Mouse (Mus musculus) kidney, adult 2 months (tissue): ENCODE measurements around the gene Cmtm6. TPM values are rescaled to one million over a fixed set of nuclear protein-coding genes. Genes with fewer than 3 reads are reported as not detected.
"Not testable (repeated sequence)": the region's sequence is repeated elsewhere in the genome, so short reads cannot be mapped to it uniquely, and the experiment has no call there.

Experiments
- DNase-seq: peaks from one replicate; pipeline ENCODE4 v3.0.0; 2021
- H3K27ac ChIP-seq: fragments of 200-500 bp; 2 replicates; pipeline ENCODE4 v1.5.1; 2012; ENCODE audit warnings: low read depth, low read length, control low read depth, inconsistent platforms; ENCODE audit not compliant: insufficient read depth
- H3K27me3 ChIP-seq: fragments of 200-500 bp; replicated peaks from 2 replicates; pipeline ENCODE4 v1.6.1; 2012; ENCODE audit warnings: mild to moderate bottlenecking, moderate library complexity, low read length, inconsistent platforms; ENCODE audit not compliant: control insufficient read depth, insufficient read depth
- H3K36me3 ChIP-seq: fragments of 200-500 bp; 2 replicates; pipeline ENCODE4 v1.6.1; 2012; ENCODE audit warnings: mild to moderate bottlenecking, moderate library complexity, low read length, inconsistent platforms; ENCODE audit not compliant: control insufficient read depth, insufficient read depth
- H3K4me1 ChIP-seq: fragments of 200-500 bp; 2 replicates; pipeline ENCODE4 v1.6.1; 2011; ENCODE audit warnings: low read length; ENCODE audit not compliant: control insufficient read depth, insufficient read depth
- H3K4me3 ChIP-seq: fragments of 200-500 bp; 2 replicates; pipeline ENCODE4 v1.5.1; 2011; ENCODE audit warnings: mild to moderate bottlenecking, low read depth, low read length, control low read depth; ENCODE audit not compliant: insufficient read depth
- CTCF ChIP-seq: fragments of 200-500 bp; conservative IDR thresholded peaks from 2 replicates; pipeline ENCODE4 v1.5.1; 2011; ENCODE audit warnings: low read depth, mild to moderate bottlenecking, control low read depth, low read length, moderate library complexity, mixed read lengths; ENCODE audit not compliant: insufficient read depth, insufficient read length
- POLR2A ChIP-seq: fragments of 200-500 bp; IDR thresholded peaks from one replicate; pipeline ENCODE4 v1.6.1; 2011; ENCODE audit warnings: low read depth, low read length, control low read depth
- WGBS: fragments of 180-500 bp; shearing (Covaris S2); methylation state at CpG from one replicate; pipeline ENCODE4 v1.1.7; 2018; 5-methylcytosine and 5-hydroxymethylcytosine counted together
- polyA plus RNA-seq: library from polyadenylated mRNA; depleted of rRNA; stranded (reverse); fragments of >200 nt; gene quantifications from 2 replicates; pipeline ENCODE4 v1.2.3, GENCODE M21; 2012

The Cmtm6 gene
- polyA plus RNA-seq, 1 experiment = 70.5 TPM

GRCm38 (mm10) chr9:114690119-114690601 is 40.8 kb upstream of the Cmtm6 start:
- no peaks in the 10 kb centered on the region; the same call in 1 of the 2 replicates for H3K36me3 ChIP-seq
- peak overlapping the region; percentile 21 for H3K4me3 ChIP-seq
- H3K4me1 ChIP-seq = peaks cover 13% of the 10 kb centered on the region
- TF ChIP-seq CTCF (no peak), POLR2A (no peak)
- WGBS = 5% methylated on average over 10 of the region's 10 CpGs
- H3K27ac ChIP-seq = no peak overlapping the region
- DNase-seq = peak; percentile 27
- no peaks in the 10 kb centered on the region for H3K27me3 ChIP-seq

- TF ChIP-seq POLR2A (no peak), CTCF (no peak)
- no peak overlapping the region for H3K4me3 ChIP-seq
- no peak for DNase-seq
- H3K27ac ChIP-seq = no peak overlapping the region
- peaks cover 13% of the 10 kb centered on the region for H3K4me1 ChIP-seq
- no peaks in the 10 kb centered on the region; the same call in 1 of the 2 replicates for H3K36me3 ChIP-seq
- no peaks in the 10 kb centered on the region for H3K27me3 ChIP-seq
Observed at GRCm38 (mm10) chr9:114691112-114691511, 39.8 kb upstream of the Cmtm6 start.

GRCm38 (mm10) chr9:114695662-114696061 is 35.3 kb upstream of the Cmtm6 start:
- not testable (repeated sequence) for H3K36me3 ChIP-seq, DNase-seq
- WGBS = 96% methylated on average over 8 of the region's 8 CpGs

GRCm38 (mm10) chr9:114697072-114697471 is 33.8 kb upstream of the Cmtm6 start:
- WGBS = 79% methylated on average over 4 of the region's 4 CpGs
- H3K4me3 ChIP-seq = no peak overlapping the region
- H3K4me1 ChIP-seq = peaks cover 13% of the 10 kb centered on the region; the same call in 1 of the 2 replicates
- H3K27me3 ChIP-seq = no peaks in the 10 kb centered on the region
- H3K36me3 ChIP-seq = no peaks in the 10 kb centered on the region; the same call in 1 of the 2 replicates
- DNase-seq = no peak
- TF ChIP-seq POLR2A = no peak
- peak overlapping the region; percentile 19; the same call in 1 of the 2 replicates for H3K27ac ChIP-seq

More at GRCm38 (mm10) chr9:114695662-114696061, 35.3 kb upstream of the Cmtm6 start:
- H3K27me3 ChIP-seq, H3K4me3 ChIP-seq, H3K27ac ChIP-seq, H3K4me1 ChIP-seq: not testable (repeated sequence)

- 88% methylated on average over 5 of the region's 5 CpGs for WGBS
Observed at GRCm38 (mm10) chr9:114697926-114698325, 33.0 kb upstream of the Cmtm6 start.

GRCm38 (mm10) chr9:114699262-114699661 is 31.7 kb upstream of the Cmtm6 start:
- H3K27me3 ChIP-seq = no peaks in the 10 kb centered on the region
- no peaks in the 10 kb centered on the region for H3K36me3 ChIP-seq
- DNase-seq = peak; percentile 64
- WGBS = 41% methylated on average over 6 of the region's 6 CpGs
- H3K27ac ChIP-seq = peak overlapping the region; percentile 83
- H3K4me1 ChIP-seq = peaks cover 12% of the 10 kb centered on the region; the same call in 1 of the 2 replicates
- H3K4me3 ChIP-seq = no peak overlapping the region
- no peak for TF ChIP-seq POLR2A
- TF ChIP-seq CTCF = no peak

More at GRCm38 (mm10) chr9:114697926-114698325, 33.0 kb upstream of the Cmtm6 start:
- Histone ChIP-seq H3K27me3 (no peaks in the 10 kb centered on the region), H3K4me1 (peaks cover 12% of the 10 kb centered on the region; the same call in 1 of the 2 replicates), H3K36me3 (no peaks in the 10 kb centered on the region), H3K27ac (no peak overlapping the region), H3K4me3 (no peak overlapping the region)
- no peak for DNase-seq
- no peak for TF ChIP-seq POLR2A
- TF ChIP-seq CTCF = no peak

GRCm38 (mm10) chr9:114699882-114700665 is 30.8 kb upstream of the Cmtm6 start:
- 55% methylated on average over 16 of the region's 16 CpGs for WGBS
- H3K4me1 ChIP-seq = peaks cover 12% of the 10 kb centered on the region; the same call in 1 of the 2 replicates
- TF ChIP-seq POLR2A = no peak
- no peak for TF ChIP-seq CTCF
- H3K27me3 ChIP-seq = no peaks in the 10 kb centered on the region
- H3K4me3 ChIP-seq = no peak overlapping the region
- peak; percentile 78 for DNase-seq
- H3K27ac ChIP-seq = peak overlapping the region; percentile 92
- H3K36me3 ChIP-seq = no peaks in the 10 kb centered on the region
